Mouse (Mus musculus) MEL (cell line): Measurements from ENCODE around the gene Nmi.

Source experiments
- CTCF ChIP-seq, 3 experiments: IDR thresholded peaks in 2 of 3; conservative IDR thresholded peaks in 1 of 3; 2 replicates each; pipeline ENCODE4 v1.5.1; 2011 to 2012; ENCODE audit warnings: low read length in 3 of 3, low read depth in 2 of 3, mild to moderate bottlenecking in 2 of 3, improper control_type of control experiment in 1 of 3, inconsistent platforms in 1 of 3, mixed read lengths in 1 of 3, moderate library complexity in 1 of 3; ENCODE audit not compliant: control insufficient read depth in 1 of 3, insufficient read depth in 1 of 3, poor library complexity in 1 of 3, severe bottlenecking in 1 of 3
- ELF1 ChIP-seq: IDR thresholded peaks from 2 replicates; pipeline ENCODE4 v1.6.1; 2014; ENCODE audit warnings: low read depth, mild to moderate bottlenecking, inconsistent platforms, low read length, improper control_type of control experiment, moderate library complexity
- EP300 ChIP-seq, 2 experiments: IDR thresholded peaks; 2 replicates each; pipeline ENCODE4 v1.6.1; 2011; ENCODE audit warnings: improper control_type of control experiment in 2 of 2, low read length in 2 of 2, low read depth in 1 of 2, mild to moderate bottlenecking in 1 of 2
- ETS1 ChIP-seq: IDR thresholded peaks from 2 replicates; pipeline ENCODE4 v1.6.1; 2012; ENCODE audit warnings: low read depth, mild to moderate bottlenecking, inconsistent platforms, low read length, improper control_type of control experiment, moderate library complexity
- GATA1 ChIP-seq: IDR thresholded peaks from 2 replicates; pipeline ENCODE4 v1.6.1; 2011; ENCODE audit warnings: low read depth, low read length, improper control_type of control experiment
- MEF2A ChIP-seq: IDR thresholded peaks from 2 replicates; pipeline ENCODE4 v1.6.1; 2014; ENCODE audit warnings: low read depth, mild to moderate bottlenecking, inconsistent platforms, low read length, improper control_type of control experiment; ENCODE audit not compliant: poor library complexity, insufficient replicate concordance, severe bottlenecking; ENCODE audit errors: extremely low read depth
- POLR2A ChIP-seq, 2 experiments: IDR thresholded peaks; 2 replicates each; pipeline ENCODE4 v1.6.1; 2011 to 2012; ENCODE audit warnings: low read length in 2 of 2, mild to moderate bottlenecking in 2 of 2, control low read depth in 1 of 2, improper control_type of control experiment in 1 of 2, low read depth in 1 of 2, moderate library complexity in 1 of 2; ENCODE audit not compliant: control insufficient read depth in 1 of 2, insufficient read depth in 1 of 2, poor library complexity in 1 of 2
- POLR2AphosphoS2 ChIP-seq: IDR thresholded peaks from 2 replicates; pipeline ENCODE4 v1.6.1; 2011; ENCODE audit warnings: low read length, improper control_type of control experiment
- TAL1 ChIP-seq: IDR thresholded peaks from 2 replicates; pipeline ENCODE4 v1.6.1; 2012; ENCODE audit warnings: mild to moderate bottlenecking, inconsistent platforms, low read length, moderate library complexity, mixed read lengths
- ZMIZ1 ChIP-seq: IDR thresholded peaks from 2 replicates; pipeline ENCODE4 v1.6.1; 2012; ENCODE audit warnings: low read depth, mild to moderate bottlenecking, inconsistent platforms, low read length, improper control_type of control experiment, moderate library complexity

DNA sequence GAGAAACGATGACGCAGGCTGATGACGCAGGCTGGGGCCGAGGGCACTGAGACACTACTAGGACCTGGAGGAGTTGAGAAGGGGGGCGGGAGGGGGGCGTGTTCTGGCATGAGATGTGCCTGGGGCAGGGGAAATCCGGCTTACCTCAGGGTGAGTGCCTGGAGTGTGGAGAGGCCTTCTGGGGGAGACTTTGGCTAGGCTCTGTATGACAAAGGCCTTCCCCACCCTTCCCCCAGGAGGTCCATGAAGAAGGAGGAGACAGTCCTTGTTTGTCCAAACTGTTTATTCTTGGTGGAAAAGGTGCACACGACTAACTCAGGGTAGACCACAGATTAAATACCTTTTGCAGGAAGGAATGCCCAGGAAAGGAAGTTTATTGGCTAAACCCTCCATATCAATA, 28.2 kb upstream of the Nmi start:
- TF ChIP-seq MEF2A = no peak
- no peak for TF ChIP-seq TAL1
- TF ChIP-seq GATA1 = no peak
- no peak for TF ChIP-seq CTCF (IDR thresholded peaks at IDR 0.05 in 2 of 3, conservative IDR thresholded peaks at IDR 0.05 in 1 of 3; ENCODE audit: control insufficient read depth in 1 of 3, insufficient read depth in 1 of 3, low read depth in 2 of 3, low read length in 3 of 3, poor library complexity in 1 of 3, severe bottlenecking in 1 of 3)
- no peak for TF ChIP-seq POLR2AphosphoS2
- no peak for TF ChIP-seq ETS1
- no peak for TF ChIP-seq ZMIZ1
- no peak for TF ChIP-seq EP300 (IDR thresholded peaks at IDR 0.05; ENCODE audit: low read depth in 1 of 2, low read length in 2 of 2)
- TF ChIP-seq POLR2A (IDR thresholded peaks at IDR 0.05; ENCODE audit: control insufficient read depth in 1 of 2, insufficient read depth in 1 of 2, low read depth in 1 of 2, low read length in 2 of 2, poor library complexity in 1 of 2) = no peak
- TF ChIP-seq ELF1 = no peak
